Mouse (Mus musculus) heart, adult 2 months (tissue): ENCODE measurements at regions not wholly inside any gene's neighbourhood (a gene's known extent, or its start where the extent isn't known, plus 50 kb on each side); places are given as distances from the start of the nearest gene placed in this dataset.

Experiments
- CTCF ChIP-seq: fragments of 200-600 bp; IDR thresholded peaks from 2 replicates; pipeline ENCODE4 v1.8.1; 2022; ENCODE audit warnings: antibody characterized with exemption, mild to moderate bottlenecking, moderate library complexity
- POLR2A ChIP-seq: fragments of 200-500 bp; IDR thresholded peaks from 2 replicates; pipeline ENCODE4 v1.6.1; 2011; ENCODE audit warnings: mild to moderate bottlenecking, low read depth, low read length, control low read depth; ENCODE audit not compliant: insufficient read depth

GRCm38 (mm10) chr13:28545797-28546196, 288.5 kb downstream of the Gm11361 start:
- TF ChIP-seq CTCF (no peak), POLR2A (no peak)
